Mouse (Mus musculus) embryonic fibroblast, embryonic 13.5 days (primary cell): Measurements from ENCODE around the gene St3gal4. TPM values are rescaled to one million over a fixed set of nuclear protein-coding genes. Genes with fewer than 3 reads are reported as not detected.

Experiments used
- H3K27ac ChIP-seq: 2 replicates; pipeline ENCODE4 v1.5.1; 2012; ENCODE audit warnings: low read length, control low read depth, inconsistent platforms; ENCODE audit not compliant: insufficient read depth
- H3K4me1 ChIP-seq: 2 replicates; pipeline ENCODE4 v1.6.1; 2011; ENCODE audit warnings: low read length; ENCODE audit not compliant: control insufficient read depth, insufficient read depth
- H3K4me3 ChIP-seq: 2 replicates; pipeline ENCODE4 v1.5.1; 2011; ENCODE audit warnings: mild to moderate bottlenecking, control low read depth, low read length; ENCODE audit not compliant: insufficient read depth
- CTCF ChIP-seq: IDR thresholded peaks from 2 replicates; pipeline ENCODE4 v1.5.1; 2011; ENCODE audit warnings: mild to moderate bottlenecking, control low read depth, low read length, moderate library complexity, borderline replicate concordance; ENCODE audit not compliant: insufficient read depth
- POLR2A ChIP-seq: IDR thresholded peaks from 2 replicates; pipeline ENCODE4 v1.6.1; 2011; ENCODE audit warnings: low read depth, mild to moderate bottlenecking, control low read depth, low read length, moderate library complexity
- polyA plus RNA-seq: library from polyadenylated mRNA; stranded (reverse); fragments of >200 nt; gene quantifications from 2 replicates; pipeline ENCODE4 v1.2.4, GENCODE M21; 2011; ENCODE audit warnings: low read depth; ENCODE audit not compliant: missing spikeins, insufficient read length

St3gal4 gene
- polyA plus RNA-seq, 1 experiment: 35.4 TPM

DNA sequence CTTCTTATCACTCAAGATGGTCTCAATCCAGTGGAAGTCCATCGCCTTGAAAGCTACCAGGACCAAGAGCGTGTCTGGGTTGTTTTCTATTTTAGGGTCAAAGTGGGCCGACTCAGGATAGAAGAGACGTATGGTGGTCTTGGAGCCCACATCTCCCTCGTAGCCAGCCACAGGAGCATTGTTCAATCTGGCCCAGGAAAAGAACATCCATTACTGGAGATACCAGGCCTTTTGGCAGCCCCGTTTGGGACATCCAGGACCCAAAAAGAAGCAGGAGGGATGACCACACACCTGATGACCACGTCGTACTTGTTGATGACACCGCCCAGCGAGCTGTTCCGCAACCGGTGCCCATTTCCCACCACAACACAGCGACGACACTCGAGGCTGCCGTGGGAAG, 66.0 kb downstream of the St3gal4 start:
- no peaks in the 10 kb centered on the region for H3K4me1 ChIP-seq
- no peak overlapping the region for H3K4me3 ChIP-seq
- TF ChIP-seq CTCF (no peak), POLR2A (no peak)
- no peak overlapping the region for H3K27ac ChIP-seq

DNA sequence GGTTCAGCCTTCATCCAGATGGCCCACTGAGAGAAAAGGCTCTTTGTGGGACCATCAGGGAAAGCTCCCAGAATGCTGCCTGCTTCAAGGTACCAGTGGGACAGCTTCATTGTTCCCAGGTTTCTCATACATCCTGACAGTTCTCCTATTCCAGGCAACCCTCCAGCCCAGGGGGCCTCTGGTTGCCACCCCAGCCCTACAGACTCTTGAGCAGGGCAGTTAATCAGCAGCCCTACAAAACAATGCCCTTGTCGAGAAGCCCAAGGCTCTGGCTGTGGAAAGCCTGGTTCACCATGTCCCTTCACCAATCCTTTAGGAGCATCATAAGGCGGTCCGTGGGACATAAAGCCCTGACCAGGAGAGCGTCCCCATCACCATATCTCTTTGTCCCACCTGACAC, 66.4 kb downstream of the St3gal4 start:
- no peak overlapping the region for H3K4me3 ChIP-seq

GRCm38 (mm10) chr9:35051666-35052065, 67.4 kb downstream of the St3gal4 start:
- Histone ChIP-seq H3K27ac (no peak overlapping the region), H3K4me1 (no peaks in the 10 kb centered on the region), H3K4me3 (no peak overlapping the region)
- TF ChIP-seq CTCF (no peak), POLR2A (no peak)

More for the DNA sequence above, 66.4 kb downstream of the St3gal4 start:
- TF ChIP-seq POLR2A: no peak
- TF ChIP-seq CTCF: no peak
- Histone ChIP-seq H3K4me1 (no peaks in the 10 kb centered on the region), H3K27ac (no peak overlapping the region)

DNA sequence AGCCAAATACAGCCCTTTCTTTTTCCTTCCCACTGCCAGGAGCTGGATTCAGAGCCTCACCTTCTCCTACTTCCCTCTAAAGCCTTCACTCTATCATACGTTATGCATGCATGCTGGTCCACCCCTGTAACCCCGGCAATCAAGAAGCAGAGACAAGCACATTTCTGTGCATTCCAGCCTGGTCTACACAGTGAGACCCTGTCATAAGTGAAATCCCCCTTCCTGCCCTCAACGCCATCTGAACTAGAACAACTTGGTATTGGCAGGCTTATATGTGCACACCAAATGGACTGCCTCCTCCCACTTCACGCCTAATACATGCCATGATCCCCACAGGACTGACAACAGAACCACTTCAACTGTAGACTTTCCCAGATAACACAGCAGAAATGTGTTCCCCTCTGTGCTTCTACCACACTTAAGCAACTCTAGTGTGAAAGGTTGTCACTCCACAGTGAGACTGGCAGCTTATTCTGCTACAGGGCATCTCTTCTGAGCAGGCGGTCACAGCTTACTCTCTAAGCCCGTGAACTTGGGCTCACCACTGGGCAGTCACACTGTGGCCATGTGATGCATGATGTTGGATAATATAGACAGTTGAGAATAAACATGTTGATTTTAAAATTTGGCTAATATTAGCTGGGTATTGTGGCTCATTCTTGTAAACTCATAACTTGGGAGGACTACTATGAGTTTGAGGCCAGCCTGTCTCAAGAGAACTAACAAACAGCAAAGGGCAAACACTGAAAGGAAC, 68.2 kb downstream of the St3gal4 start:
- Histone ChIP-seq H3K4me1 (no peaks in the 10 kb centered on the region), H3K27ac (no peak overlapping the region), H3K4me3 (no peak overlapping the region)
- TF ChIP-seq CTCF: no peak
- TF ChIP-seq POLR2A: no peak

DNA sequence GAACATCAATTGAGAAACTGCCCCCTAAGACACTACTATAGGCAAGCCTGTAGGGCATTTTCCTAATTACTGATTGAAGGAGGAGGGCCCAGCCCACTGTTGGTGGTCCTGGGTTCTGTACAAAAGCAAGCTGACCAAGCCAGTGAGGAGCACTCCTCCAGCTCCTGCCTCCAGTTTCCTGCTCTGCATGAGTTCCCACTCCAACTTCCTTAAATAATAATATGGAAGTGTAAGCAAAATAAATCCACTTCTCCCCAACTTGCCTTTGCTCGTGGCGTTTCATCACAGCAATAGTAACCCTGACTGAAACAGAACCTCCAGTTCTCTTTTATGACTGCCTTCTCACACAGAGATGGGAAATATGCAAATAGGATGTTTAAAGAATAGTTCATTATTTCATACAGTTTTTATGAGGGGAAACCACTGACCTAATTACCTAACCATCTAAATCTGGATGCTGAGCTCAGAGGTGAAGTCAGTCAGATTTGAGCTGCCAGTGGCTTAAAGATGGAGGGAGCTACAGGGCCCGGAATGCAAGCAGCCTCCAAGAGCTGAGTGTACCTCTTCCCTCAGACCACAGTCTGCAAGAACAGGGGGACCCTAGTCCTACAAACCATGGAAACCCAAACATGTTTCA, 69.1 kb downstream of the St3gal4 start:
- Histone ChIP-seq H3K4me3 (no peak overlapping the region), H3K4me1 (no peaks in the 10 kb centered on the region; the same call in 1 of the 2 replicates), H3K27ac (no peak overlapping the region)
- no peak for TF ChIP-seq CTCF
- TF ChIP-seq POLR2A: no peak

- TF ChIP-seq CTCF: no peak
- TF ChIP-seq POLR2A: no peak
- Histone ChIP-seq H3K4me3 (no peak overlapping the region), H3K4me1 (no peaks in the 10 kb centered on the region; the same call in 1 of the 2 replicates), H3K27ac (no peak overlapping the region)
Observed at GRCm38 (mm10) chr9:35048449-35048848, 70.6 kb downstream of the St3gal4 start.

- no peak overlapping the region for H3K4me3 ChIP-seq
- TF ChIP-seq POLR2A: no peak
- no peak for TF ChIP-seq CTCF
- no peaks in the 10 kb centered on the region; the same call in 1 of the 2 replicates for H3K4me1 ChIP-seq
- peak overlapping the region; percentile 39 for H3K27ac ChIP-seq
Observed at GRCm38 (mm10) chr9:35045756-35046155, 73.3 kb downstream of the St3gal4 start.

DNA sequence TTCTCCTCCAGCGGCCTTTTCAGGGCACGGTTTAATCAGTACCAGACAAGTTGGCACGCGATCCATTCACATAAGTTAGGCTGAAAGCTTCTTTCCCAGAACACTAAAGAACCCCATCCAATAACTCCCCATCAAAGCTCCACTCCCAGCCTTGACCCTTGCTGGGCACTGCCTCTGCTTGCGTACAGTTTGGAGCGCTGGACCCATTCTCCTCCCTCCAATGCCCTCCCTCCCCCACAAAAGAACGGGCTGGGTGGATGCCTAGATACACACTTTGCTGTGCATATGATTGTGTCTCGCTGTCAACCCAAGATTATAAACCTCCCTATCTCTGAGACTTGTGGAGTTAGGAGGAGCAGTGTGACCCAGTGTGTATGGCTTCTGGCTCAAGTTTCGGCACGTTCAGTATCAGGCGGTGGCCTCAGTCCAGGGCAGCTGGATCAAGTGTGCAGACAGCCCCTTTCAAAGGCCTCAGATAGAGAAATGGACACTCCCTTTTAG, 74.0 kb downstream of the St3gal4 start:
- Histone ChIP-seq H3K27ac (peak overlapping the region; percentile 39; the same call in 1 of the 2 replicates), H3K4me3 (no peak overlapping the region), H3K4me1 (no peaks in the 10 kb centered on the region; the same call in 1 of the 2 replicates)
- TF ChIP-seq CTCF: no peak

DNA sequence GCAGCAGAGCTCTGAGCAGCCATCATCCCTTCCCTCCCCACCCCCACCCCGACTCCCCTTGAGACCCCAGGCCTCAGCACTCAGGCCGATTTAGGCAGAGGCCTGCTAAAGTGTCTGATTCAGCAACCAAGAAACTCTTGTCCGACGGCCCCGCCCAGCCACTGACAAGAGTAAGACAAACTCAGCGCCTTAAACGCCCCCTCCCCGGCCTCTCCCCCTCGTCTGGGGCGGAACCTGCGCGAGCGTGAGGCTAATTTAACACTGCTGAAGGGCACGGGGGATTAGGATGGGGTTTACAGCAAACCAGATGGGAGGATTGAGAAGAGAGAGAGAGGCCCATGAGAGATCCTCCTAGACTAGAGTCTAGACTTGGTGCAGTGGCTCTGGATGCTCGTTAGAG, 74.6 kb downstream of the St3gal4 start:
- H3K4me1 ChIP-seq: no peaks in the 10 kb centered on the region; the same call in 1 of the 2 replicates
- TF ChIP-seq POLR2A (no peak), CTCF (no peak)
- H3K27ac ChIP-seq: peak overlapping the region; percentile 39; the same call in 1 of the 2 replicates
- no peak overlapping the region for H3K4me3 ChIP-seq

DNA sequence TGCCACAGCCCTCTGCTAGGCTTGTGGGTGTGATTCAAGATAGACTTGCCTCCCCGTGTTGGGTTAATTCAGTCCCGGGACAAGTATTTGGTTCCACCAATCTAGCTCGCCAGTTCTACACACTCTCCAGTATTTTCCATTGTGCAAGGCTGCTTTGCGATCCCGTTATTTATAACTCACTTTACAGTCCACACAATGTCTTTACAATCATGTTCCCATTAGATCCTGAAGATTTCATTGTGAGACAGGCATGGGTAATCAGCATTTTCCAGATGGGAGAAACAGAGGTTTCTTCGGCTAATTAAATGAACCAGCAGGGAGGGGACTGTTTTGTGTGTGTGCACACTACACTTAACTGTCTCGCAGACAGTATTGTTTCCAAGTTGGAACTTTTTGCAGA, 75.4 kb downstream of the St3gal4 start:
- Histone ChIP-seq H3K27ac (no peak overlapping the region), H3K4me3 (no peak overlapping the region), H3K4me1 (peaks cover 2% of the 10 kb centered on the region)
- no peak for TF ChIP-seq POLR2A
- TF ChIP-seq CTCF: no peak
